Mouse (Mus musculus): ENCODE measurements around the gene Tmed2.

- no peak for TF ChIP-seq EP300 (IDR thresholded peaks at IDR 0.05)
- TF ChIP-seq CTCF (IDR thresholded peaks at IDR 0.05), result no peak
These were observed 38.3 kb downstream of the Tmed2 start, which contains the start of the genes Eif2b1 and Gtf2h3 for GRCm38 (mm10) chr5:124578633-124579317.

Data from lung, postnatal 0 days (tissue).